Mouse (Mus musculus) layer of hippocampus, adult 2 months (tissue): ENCODE results near the gene Ccdc155. TPM values are rescaled to one million over a fixed set of nuclear protein-coding genes. Genes with fewer than 3 reads are reported as not detected.

Experiments
- DNase-seq, 2 experiments: peaks; one replicate each; pipeline ENCODE4 v3.0.0; 2022; ENCODE audit warnings: low spot score in 2 of 2
- H3K27ac ChIP-seq: fragments of 200-600 bp; 2 replicates; pipeline ENCODE4 v1.8.1; 2022
- H3K4me3 ChIP-seq: fragments of 200-600 bp; 2 replicates; pipeline ENCODE4 v1.8.1; 2022; ENCODE audit warnings: mild to moderate bottlenecking
- CTCF ChIP-seq: fragments of 200-600 bp; conservative IDR thresholded peaks from 2 replicates; pipeline ENCODE4 v1.8.1; 2022; ENCODE audit warnings: antibody characterized with exemption, mild to moderate bottlenecking, moderate library complexity
- microRNA-seq, 2 experiments: library from miRNA; unstranded; fragments of <30 nt; microRNA quantifications; one replicate each; pipeline ENCODE4 v1.2.0; 2021
- total RNA-seq, 2 experiments: library from RNA; stranded (reverse); gene quantifications; 2 replicates each; pipeline ENCODE4 v1.2.3; 2021

The Ccdc155 gene
- total RNA-seq, 2 experiments from 2014 or later, result 3.5 to 3.9 TPM

DNA sequence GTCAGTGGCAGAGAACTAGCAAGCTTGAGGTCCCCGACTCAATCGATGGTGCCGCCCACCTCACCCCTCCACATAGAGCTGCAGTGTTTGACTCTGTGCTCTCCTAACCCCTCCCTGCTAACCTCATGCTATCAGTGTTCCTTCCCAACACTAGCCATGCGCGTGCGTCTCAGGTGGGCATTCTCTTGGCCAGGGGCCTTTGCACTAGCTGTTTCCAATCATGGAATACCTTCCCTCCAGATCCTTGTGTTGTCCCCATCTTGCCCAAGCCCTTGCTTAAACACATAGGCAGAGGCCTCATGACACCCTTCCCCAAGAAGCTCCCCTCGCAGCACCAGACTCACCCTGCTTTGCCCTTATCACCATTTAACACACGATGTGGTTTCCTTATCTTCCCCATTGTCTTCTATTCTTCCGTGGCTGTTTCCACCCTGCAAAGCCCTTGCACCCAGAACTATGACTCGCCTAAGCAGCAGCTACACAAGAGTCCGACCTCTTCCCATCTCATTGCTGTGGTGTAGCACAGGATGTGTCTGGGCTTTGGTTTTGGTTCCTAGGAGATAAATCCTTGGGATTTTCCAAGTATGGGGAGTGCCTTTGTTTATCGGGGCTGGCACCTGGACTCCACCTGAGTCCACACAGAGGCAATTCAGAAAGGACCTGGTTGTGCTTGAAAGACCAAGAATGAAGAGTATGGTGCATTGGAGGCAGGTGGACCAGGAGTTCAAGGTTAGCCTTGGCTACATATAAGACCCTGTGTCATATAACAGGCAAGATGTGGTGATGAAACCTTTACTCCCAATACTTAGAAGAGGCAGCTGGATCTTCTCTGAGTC, 67.3 kb downstream of the Ccdc155 start:
- Histone ChIP-seq H3K27ac (no peak overlapping the region), H3K4me3 (no peak overlapping the region)
- no peak for TF ChIP-seq CTCF
- DNase-seq, result no peak

DNA sequence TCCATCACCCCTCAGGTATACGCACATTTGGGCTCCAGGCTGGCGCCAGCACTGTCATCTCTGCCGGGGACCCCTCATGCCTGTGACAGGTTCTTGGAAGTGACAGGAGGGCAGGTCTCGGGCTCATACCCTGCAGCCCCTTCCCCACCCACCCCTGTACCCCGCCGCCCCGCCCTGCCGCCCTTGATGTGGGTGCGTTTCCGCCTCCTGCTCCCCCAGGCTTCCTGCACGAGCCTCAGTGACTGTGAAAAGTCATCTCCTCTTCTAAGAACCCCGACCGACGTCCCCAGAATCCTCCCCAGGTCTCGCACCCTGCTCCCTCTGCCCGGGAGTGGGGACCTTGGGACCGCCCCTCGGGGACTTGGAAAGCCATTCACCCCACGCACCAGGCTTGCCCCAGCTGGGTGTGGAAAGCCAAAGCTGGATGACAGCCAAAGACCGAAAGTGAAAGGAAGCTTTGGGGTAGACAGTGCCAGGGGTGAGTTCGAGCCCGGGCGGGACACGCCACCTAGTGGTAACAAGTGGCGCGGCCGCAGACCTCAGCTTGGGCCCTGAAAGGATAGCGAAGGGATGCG, 68.6 kb downstream of the Ccdc155 start, which contains the start of the genes Gm45713 and Flt3l:
Gene Gm45713 (minus strand): TSS at position 239 of the 575 bp plus-strand sequence.
Gene Flt3l (minus strand): TSS at position 440 of the 575 bp plus-strand sequence.
- H3K27ac ChIP-seq, result peak within 1 kb of the TSS; percentile 81
- peak within 1 kb of the TSS; percentile 72 for H3K4me3 ChIP-seq
- TF ChIP-seq CTCF, result peak; percentile 99
- peak; percentile 87 to 88 for DNase-seq

DNA sequence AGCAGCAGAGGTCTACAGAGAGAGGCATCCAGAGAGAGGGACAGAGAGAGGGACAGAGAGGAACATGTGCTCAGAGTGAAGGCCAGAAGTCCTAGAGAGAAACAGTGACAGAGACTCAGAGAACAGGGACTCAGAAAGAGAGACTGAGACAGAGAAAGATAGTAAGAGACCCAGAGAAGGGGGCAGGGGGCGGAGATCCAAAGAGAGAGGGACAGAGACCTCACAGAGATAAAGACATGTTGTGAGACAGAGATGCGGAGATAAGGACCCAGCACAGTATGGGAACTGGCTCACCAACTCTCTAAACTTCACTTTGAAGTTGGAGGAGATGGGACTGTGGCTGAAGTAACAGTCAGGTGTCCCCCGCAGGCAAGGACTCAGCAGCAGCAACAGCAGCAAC, 69.3 kb downstream of the Ccdc155 start:
- peak overlapping the region; percentile 72 for H3K4me3 ChIP-seq
- no peak for TF ChIP-seq CTCF
- DNase-seq, result no peak
- H3K27ac ChIP-seq, result no peak overlapping the region; the same call in 1 of the 2 replicates

DNA sequence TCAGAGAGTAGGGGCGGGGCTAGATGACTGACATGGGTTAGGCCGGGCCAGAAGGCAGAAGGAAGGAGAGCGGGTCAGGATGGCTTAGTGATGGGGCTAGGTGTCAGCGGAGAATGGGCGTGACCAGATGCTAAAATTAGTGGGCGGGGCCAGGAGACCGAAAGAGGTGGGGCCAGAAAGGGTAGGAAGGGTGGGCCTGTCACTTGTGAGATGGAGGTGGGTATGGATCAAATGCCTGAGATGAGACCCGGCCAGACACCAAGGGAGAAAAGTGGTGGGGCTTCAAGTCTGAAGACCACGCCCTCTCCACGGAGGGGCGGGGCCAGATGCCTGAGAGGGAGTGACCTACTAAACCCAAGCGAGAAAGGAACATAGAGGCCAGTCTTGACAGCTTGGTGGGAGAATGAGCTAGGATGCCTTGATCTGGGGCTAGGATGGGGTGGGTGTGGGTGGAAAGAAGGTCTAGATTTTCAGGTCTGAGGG, 70.1 kb downstream of the Ccdc155 start:
- H3K4me3 ChIP-seq, result no peak overlapping the region
- no peak for TF ChIP-seq CTCF
- no peak overlapping the region for H3K27ac ChIP-seq
- no peak for DNase-seq

Small RNAs within 50 kb of the gene (microRNA-seq; reads per million reads assigned to microRNA genes)
- 0.55 to 1.6 reads per million in 2 experiments for gene Mir7055

Other genes starting within 250 kb of the Ccdc155 start
- 100 to 1,000 TPM; 138 to 140 TPM for gene Cpt1c, start 230.0 kb downstream of the Ccdc155 start, total RNA-seq
- 100 to 1,000 TPM; 165 to 171 TPM for gene Prmt1, start 218.3 kb downstream of the Ccdc155 start, total RNA-seq
- gene Irf3, start 207.2 kb downstream of the Ccdc155 start, total RNA-seq, result 10 to 100 TPM; 38.4 to 42.7 TPM
- gene Bcl2l12, start 206.2 kb downstream of the Ccdc155 start, total RNA-seq, result 1 to 10 TPM; 2.5 to 3.7 TPM
- gene Scaf1, start 188.5 kb downstream of the Ccdc155 start, total RNA-seq, result 100 to 1,000 TPM; 166 to 168 TPM
- 10 to 100 TPM; 12.4 to 13.1 TPM for gene Rras, start 186.9 kb downstream of the Ccdc155 start, total RNA-seq
- 10 to 100 TPM; 77.6 to 81.4 TPM for gene Prr12, start 152.0 kb downstream of the Ccdc155 start, total RNA-seq
- gene Nosip, start 142.5 kb downstream of the Ccdc155 start, total RNA-seq, result 10 to 100 TPM; 54.2 to 57.7 TPM
- 1 to 10 TPM; 5.7 to 8.4 TPM for gene Prrg2, start 142.2 kb downstream of the Ccdc155 start, total RNA-seq
- gene Rcn3, start 112.7 kb downstream of the Ccdc155 start, total RNA-seq, result 10 to 100 TPM in 1 of 2 experiments, 1 to 10 TPM in 1; 7.5 to 11.7 TPM
- 10 to 100 TPM; 17.8 to 19.0 TPM for gene Fcgrt, start 101.0 kb downstream of the Ccdc155 start, total RNA-seq
- 100 to 1,000 TPM; 436 to 442 TPM for gene Rps11, start 80.5 kb downstream of the Ccdc155 start, total RNA-seq
- gene Rpl13a, start 76.1 kb downstream of the Ccdc155 start, total RNA-seq, result 100 to 1,000 TPM; 808 to 856 TPM
- not detected for gene Gm45713, start 68.7 kb downstream of the Ccdc155 start, total RNA-seq
- gene Flt3l, start 68.5 kb downstream of the Ccdc155 start, total RNA-seq, result 1 to 10 TPM; 9.4 TPM
- gene Pih1d1, start 50.6 kb downstream of the Ccdc155 start, total RNA-seq, result 10 to 100 TPM; 43.0 to 46.1 TPM
- 10 to 100 TPM; 13.2 to 13.3 TPM for gene Aldh16a1, start 50.3 kb downstream of the Ccdc155 start, total RNA-seq
- gene Slc17a7, start 40.9 kb downstream of the Ccdc155 start, total RNA-seq, result 1,000 to 10,000 TPM; 1,342 to 1,423 TPM
- under 1 TPM in 1 of 2 experiments, not detected in 1; 0.20 TPM for gene Gfy, start 25.3 kb downstream of the Ccdc155 start, total RNA-seq
- not detected for gene Pth2, start 23.9 kb downstream of the Ccdc155 start, total RNA-seq
- gene Dkkl1, start 7.3 kb upstream of the Ccdc155 start, total RNA-seq, result 1 to 10 TPM; 1.6 TPM
- gene Tead2, start 10.9 kb upstream of the Ccdc155 start, total RNA-seq, result 1 to 10 TPM; 4.3 to 5.7 TPM
- gene Cd37, start 34.2 kb upstream of the Ccdc155 start, total RNA-seq, result 1 to 10 TPM; 3.7 to 5.5 TPM
- 1 to 10 TPM; 1.7 to 2.8 TPM for gene Slc6a16, start 36.2 kb upstream of the Ccdc155 start, total RNA-seq
- gene Slc6a21, start 72.6 kb upstream of the Ccdc155 start, total RNA-seq, result not detected
- gene Trpm4, start 128.9 kb upstream of the Ccdc155 start, total RNA-seq, result 10 to 100 TPM; 12.8 to 16.5 TPM
- gene Hrc, start 130.4 kb upstream of the Ccdc155 start, total RNA-seq, result under 1 TPM; 0.22 to 0.33 TPM
- gene Ppfia3, start 162.1 kb upstream of the Ccdc155 start, total RNA-seq, result 100 to 1,000 TPM; 133 to 138 TPM
- gene Lin7b, start 165.7 kb upstream of the Ccdc155 start, total RNA-seq, result 100 to 1,000 TPM; 138 to 146 TPM
- gene Snrnp70, start 190.8 kb upstream of the Ccdc155 start, total RNA-seq, result 100 to 1,000 TPM; 456 to 514 TPM
- not detected for gene Kcna7, start 200.8 kb upstream of the Ccdc155 start, total RNA-seq
- gene Ntf5, start 208.8 kb upstream of the Ccdc155 start, total RNA-seq, result not detected
- gene Lhb, start 215.9 kb upstream of the Ccdc155 start, total RNA-seq, result not detected
- 10 to 100 TPM; 16.1 to 20.3 TPM for gene Gys1, start 230.0 kb upstream of the Ccdc155 start, total RNA-seq
- gene Ruvbl2, start 233.2 kb upstream of the Ccdc155 start, total RNA-seq, result 10 to 100 TPM; 35.0 to 37.2 TPM